Mouse (Mus musculus): ENCODE data around the gene Acyp2.

DNA sequence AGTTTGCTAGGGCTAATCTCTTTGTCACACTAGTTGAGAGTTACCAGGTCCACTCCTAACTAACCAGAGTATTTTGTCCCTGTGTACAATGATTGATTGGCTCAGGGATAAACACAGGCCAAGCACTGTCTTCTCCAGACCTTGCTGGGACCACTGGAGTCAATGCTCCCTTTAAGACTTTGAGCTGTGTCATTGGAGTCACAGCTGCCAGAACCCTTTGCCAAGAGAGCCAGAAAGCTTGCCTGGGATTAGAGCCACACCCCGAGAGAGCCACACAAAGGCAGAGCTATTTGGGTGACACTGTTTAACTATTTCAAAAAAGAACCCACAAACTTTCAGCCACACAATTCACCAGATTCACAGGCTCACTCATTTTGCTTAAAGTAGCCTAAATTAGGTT is 23.3 kb upstream of the Acyp2 start:
- no peak for TF ChIP-seq CTCF (conservative IDR thresholded peaks at IDR 0.05; ENCODE audit: low read length)
- no peak for TF ChIP-seq POU5F1 (IDR thresholded peaks at IDR 0.05; ENCODE audit: borderline replicate concordance, low read length)

Data from E14TG2a.4 (cell line).